Mouse (Mus musculus) cerebellum, adult 8-10 months (tissue): ENCODE results near the gene Med24.
A peak's percentile ranks its signal among the peaks of the same experiment; 100 is the strongest.
"Not testable (repeated sequence)": the region's sequence is repeated elsewhere in the genome, so short reads cannot be mapped to it uniquely, and the experiment has no call there.

ENCODE experiments used
- DNase-seq: peaks from one replicate; pipeline ENCODE4 v3.0.0; 2022

Med24 gene

GRCm38 (mm10) chr11:98720756-98721155 is 8.5 kb downstream of the Med24 start:
- no peak for DNase-seq

- DNase-seq = peak; percentile 85
Measured at GRCm38 (mm10) chr11:98717904-98718303, 11.3 kb downstream of the Med24 start.

GRCm38 (mm10) chr11:98715946-98716345 is 13.3 kb downstream of the Med24 start:
- DNase-seq = no peak

GRCm38 (mm10) chr11:98713703-98714102 is 15.5 kb downstream of the Med24 start:
- DNase-seq = no peak

- DNase-seq = not testable (repeated sequence)
Measured at GRCm38 (mm10) chr11:98712009-98712408, 17.2 kb downstream of the Med24 start.

- DNase-seq = no peak
Measured at GRCm38 (mm10) chr11:98711046-98711434, 18.2 kb downstream of the Med24 start.

GRCm38 (mm10) chr11:98710416-98711045 is 18.7 kb downstream of the Med24 start:
- peak; percentile 80 for DNase-seq

- DNase-seq = no peak
Measured at GRCm38 (mm10) chr11:98709001-98709741, 20.1 kb downstream of the Med24 start.

- DNase-seq = no peak
Measured at GRCm38 (mm10) chr11:98708282-98708956, 20.8 kb downstream of the Med24 start.

GRCm38 (mm10) chr11:98707401-98708281 is 21.6 kb downstream of the Med24 start:
- DNase-seq = no peak

- no peak for DNase-seq
Measured at GRCm38 (mm10) chr11:98705021-98705420, 24.2 kb downstream of the Med24 start.

- DNase-seq = no peak
Measured at GRCm38 (mm10) chr11:98702323-98702722, 26.9 kb downstream of the Med24 start.

- DNase-seq = no peak
Measured at GRCm38 (mm10) chr11:98701213-98701670, 28.0 kb downstream of the Med24 start, which contains the start of gene Csf3. Csf3 (plus strand) TSS chr11:98701263.

GRCm38 (mm10) chr11:98699911-98700310 is 29.3 kb downstream of the Med24 start:
- DNase-seq = peak; percentile 80

- DNase-seq = no peak
Measured at GRCm38 (mm10) chr11:98698849-98699640, 30.2 kb downstream of the Med24 start.

- DNase-seq = no peak
Measured at GRCm38 (mm10) chr11:98697225-98697624, 32.0 kb downstream of the Med24 start.

- no peak for DNase-seq
Measured at GRCm38 (mm10) chr11:98696454-98697216, 32.6 kb downstream of the Med24 start.

GRCm38 (mm10) chr11:98695408-98695807 is 33.8 kb downstream of the Med24 start:
- no peak for DNase-seq

GRCm38 (mm10) chr11:98694301-98694700 is 34.9 kb downstream of the Med24 start:
- no peak for DNase-seq

- DNase-seq = no peak
Measured at GRCm38 (mm10) chr11:98693746-98694145, 35.5 kb downstream of the Med24 start.

GRCm38 (mm10) chr11:98693201-98693600 is 36.0 kb downstream of the Med24 start:
- no peak for DNase-seq
